Mouse (Mus musculus): ENCODE results near the gene Tmtc2.

Tmtc2 gene

DNA sequence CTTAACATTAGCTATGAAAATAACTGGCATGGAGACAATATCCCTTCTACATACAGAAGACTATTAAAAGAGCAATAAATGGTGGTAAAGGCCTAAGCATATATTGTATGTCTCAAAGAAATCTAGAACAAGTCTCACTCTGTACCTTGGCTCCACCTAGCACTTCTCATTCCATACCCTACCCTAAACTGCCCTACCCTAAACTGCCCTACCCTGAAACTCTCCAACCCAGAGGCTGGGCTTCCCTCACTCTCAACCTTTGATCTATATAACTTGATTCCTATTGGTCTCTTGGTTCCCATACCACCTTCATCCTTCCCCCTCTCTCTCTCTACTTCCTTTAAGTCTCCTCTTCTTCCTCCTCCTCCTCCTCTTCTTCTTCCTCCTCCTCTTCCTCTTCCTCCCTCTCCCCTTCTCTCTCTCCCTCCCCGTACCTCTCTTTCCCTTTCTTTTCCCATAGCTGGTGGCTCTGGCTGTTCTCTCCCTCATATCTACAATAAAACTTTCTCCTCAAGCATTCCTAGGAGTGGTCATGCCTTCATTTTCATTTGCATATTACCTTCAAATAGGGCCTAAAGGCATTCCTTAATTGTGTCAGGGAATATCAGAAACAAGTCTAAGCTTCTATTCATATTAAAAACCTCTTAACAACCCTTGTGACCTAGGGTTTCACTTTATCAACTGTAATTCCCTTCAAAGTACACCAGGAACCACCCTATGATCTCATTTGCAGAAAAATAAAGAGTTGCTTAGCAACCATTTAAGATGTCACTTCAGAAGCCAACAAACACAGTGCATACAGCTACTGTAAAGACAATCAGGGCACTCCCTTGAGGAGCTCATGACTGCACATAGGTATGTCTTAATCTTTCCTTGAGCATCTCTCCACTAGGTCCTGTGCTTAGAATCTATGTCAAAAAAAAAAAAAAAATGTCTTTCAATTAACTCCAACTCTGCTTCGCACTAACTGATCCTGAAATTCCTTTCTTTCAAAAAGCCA, 29.9 kb downstream of the Tmtc2 start:
- DNase-seq (ENCODE audit: low spot score): no peak

- DNase-seq (ENCODE audit: low spot score): no peak
These were observed 32.2 kb downstream of the Tmtc2 start for GRCm38 (mm10) chr10:105542081-105542480.

- DNase-seq (ENCODE audit: low spot score): no peak
These were observed 34.6 kb downstream of the Tmtc2 start for GRCm38 (mm10) chr10:105539697-105540096.

DNA sequence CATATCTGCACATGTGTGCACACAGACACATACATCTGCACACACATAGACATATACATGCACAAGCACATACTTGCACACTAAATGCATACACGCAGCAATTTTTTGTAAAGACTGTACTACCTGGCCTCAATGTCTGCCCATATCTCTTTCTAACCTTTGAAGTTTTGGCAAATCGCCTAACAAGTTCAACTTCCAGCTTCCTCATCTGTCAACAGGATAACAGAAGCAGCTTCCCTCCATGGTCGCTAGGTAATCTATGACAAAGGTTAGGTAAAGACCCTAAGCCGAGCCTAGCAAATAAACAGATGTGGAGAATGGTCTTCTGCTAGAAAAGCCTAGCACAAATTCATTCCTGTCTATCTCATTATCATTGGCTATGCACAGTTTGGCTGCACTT, 37.3 kb downstream of the Tmtc2 start:
- DNase-seq (ENCODE audit: low spot score): no peak

GRCm38 (mm10) chr10:105535848-105536247, 38.4 kb downstream of the Tmtc2 start:
- no peak for DNase-seq (ENCODE audit: low spot score)

GRCm38 (mm10) chr10:105532747-105533146, 41.5 kb downstream of the Tmtc2 start:
- no peak for DNase-seq (ENCODE audit: low spot score)

- no peak for DNase-seq (ENCODE audit: low spot score)
These were observed 42.2 kb downstream of the Tmtc2 start for GRCm38 (mm10) chr10:105532019-105532525.

DNA sequence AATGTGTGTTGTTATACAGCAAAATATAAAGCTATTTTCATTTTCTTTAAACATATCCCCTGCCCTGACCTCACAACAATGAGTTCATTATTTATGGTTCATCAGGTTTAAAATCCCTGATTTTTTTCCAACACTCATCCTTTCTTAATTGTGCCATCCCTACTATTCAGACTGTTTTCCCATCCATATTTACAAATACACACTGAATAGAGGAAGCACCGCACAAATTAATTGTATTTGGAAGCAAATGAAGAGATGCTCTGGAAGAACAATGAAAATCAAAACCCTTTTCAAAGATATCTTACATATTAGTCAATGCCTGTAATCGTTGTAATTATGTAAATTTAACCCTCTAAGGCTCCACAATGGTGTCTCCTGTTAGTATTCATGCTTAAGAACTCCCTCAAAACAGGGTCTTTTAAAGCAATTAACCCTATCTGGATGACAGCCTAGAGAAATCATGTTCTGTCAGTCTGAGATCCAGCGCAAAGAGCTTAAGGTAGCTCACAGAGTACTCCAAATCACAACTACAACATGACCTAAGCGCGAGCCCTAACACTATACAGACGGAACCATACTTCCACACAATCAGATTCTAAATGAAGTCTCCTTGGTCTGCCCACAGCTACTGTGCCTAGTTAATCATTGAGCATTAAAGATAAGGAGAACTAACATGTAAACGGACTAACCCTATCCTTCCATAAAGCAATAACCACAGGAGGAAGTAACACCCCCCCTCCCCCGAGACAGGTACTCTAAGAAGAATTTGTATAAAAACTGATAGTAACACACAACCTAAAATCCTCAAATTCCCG, 43.0 kb downstream of the Tmtc2 start:
- DNase-seq (ENCODE audit: low spot score): no peak

- peak; percentile 33 for DNase-seq (ENCODE audit: low spot score)
These were observed 50.7 kb downstream of the Tmtc2 start for GRCm38 (mm10) chr10:105523405-105524088.

GRCm38 (mm10) chr10:105522431-105522830, 51.8 kb downstream of the Tmtc2 start:
- DNase-seq (ENCODE audit: low spot score): no peak

- no peak for DNase-seq (ENCODE audit: low spot score)
These were observed 55.0 kb downstream of the Tmtc2 start for GRCm38 (mm10) chr10:105519154-105519806.

- DNase-seq (ENCODE audit: low spot score): no peak
These were observed 56.1 kb downstream of the Tmtc2 start for GRCm38 (mm10) chr10:105518144-105518543.

- DNase-seq (ENCODE audit: low spot score): no peak
These were observed 60.4 kb downstream of the Tmtc2 start for GRCm38 (mm10) chr10:105513777-105514322.

DNA sequence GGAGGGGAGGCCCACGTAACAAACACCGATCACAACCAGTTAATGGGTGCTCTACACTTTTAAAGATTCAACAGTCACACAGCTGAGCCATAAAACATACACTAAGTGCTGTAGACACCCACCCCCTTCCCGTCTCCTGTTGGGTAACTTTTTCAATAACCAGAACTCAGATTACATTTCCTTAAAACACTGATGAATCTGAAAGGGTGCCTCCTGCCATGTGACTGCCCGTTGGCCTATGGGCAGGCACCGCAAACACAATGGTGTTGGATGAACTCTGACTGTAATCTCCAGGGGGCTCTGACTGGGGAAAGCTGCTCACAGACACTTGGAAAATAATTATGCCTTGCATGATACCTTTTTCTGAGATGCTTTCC, 64.4 kb downstream of the Tmtc2 start:
- DNase-seq (ENCODE audit: low spot score): no peak

- DNase-seq (ENCODE audit: low spot score): no peak
These were observed 64.9 kb downstream of the Tmtc2 start for GRCm38 (mm10) chr10:105509146-105509895.

DNA sequence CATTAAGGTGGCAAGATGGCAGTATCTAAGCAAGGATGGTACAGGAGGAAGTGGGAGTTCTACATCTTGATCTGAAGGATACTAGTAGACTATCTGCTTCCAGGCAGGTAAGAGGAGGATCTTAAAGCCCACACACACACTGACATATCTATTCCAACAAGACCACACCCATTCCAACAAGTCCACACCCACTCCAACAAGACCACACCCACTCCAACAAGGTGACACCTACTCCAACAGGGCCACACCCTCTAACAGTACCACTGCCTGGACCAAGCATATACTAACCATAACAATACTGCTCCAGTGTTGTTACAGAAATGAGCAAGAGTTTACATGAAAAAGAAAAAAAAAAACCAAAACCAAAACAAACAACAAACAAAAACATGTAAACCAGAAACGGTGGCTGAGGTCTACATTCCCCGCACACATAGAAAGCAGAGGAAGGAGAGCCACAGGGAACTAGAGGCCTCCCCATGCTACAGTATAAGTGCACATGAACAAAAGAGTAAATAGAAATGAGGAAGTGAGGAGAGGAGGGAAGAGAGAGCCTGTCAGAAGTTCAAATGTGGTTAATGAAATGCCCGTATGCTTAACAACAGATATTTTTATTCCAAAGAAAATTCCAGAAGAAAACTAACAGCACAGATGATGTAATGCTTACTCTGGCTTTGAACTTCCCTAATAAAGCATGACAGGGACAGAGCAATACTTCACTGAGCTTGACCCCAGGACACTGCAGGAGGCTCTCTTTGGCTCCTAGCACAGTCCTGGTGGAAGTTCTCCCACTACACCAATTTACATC, 66.1 kb downstream of the Tmtc2 start:
- DNase-seq (ENCODE audit: low spot score): no peak

DNA sequence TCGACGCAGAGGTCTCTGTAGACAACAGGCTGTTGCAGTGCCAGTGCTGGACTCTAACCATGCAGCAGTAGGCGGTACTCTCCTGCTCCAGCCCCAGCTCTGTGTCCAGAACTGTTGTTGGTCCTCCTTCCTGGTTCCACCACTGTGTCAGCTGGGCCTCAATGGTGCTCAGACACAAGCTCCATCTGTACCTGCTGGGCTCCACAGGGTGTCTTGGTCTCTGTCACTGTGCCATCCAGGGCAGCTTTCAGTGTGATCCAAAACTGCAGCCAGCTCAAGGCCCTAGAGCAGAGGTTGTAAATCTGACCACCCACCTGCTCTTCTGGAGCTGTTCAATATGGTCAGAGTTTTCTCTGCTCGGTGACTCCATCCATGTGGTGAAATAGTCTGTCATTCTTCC, 68.2 kb downstream of the Tmtc2 start:
- no peak for DNase-seq (ENCODE audit: low spot score)

- no peak for DNase-seq (ENCODE audit: low spot score)
These were observed 69.8 kb downstream of the Tmtc2 start for GRCm38 (mm10) chr10:105504472-105504871.

DNA sequence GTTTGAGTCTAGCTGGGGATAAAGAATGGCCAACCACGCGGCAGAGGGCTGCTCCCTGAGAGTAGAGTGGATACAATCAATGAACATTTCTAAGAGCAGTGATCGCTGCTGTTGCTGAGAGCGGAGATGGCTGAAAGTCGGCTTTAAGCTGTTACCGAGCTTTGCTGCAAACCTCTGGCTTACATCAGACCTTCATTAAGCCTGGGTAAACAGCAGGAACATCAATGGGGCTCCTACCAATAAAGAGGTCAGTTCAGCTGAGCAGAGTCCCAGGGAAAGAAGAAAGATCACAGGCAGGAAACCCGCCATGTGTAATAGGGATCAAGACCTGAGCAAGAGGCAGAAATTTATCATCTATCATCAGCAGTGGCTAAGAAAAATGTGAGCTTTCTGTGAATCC, 72.5 kb downstream of the Tmtc2 start:
- no peak for DNase-seq (ENCODE audit: low spot score)

DNA sequence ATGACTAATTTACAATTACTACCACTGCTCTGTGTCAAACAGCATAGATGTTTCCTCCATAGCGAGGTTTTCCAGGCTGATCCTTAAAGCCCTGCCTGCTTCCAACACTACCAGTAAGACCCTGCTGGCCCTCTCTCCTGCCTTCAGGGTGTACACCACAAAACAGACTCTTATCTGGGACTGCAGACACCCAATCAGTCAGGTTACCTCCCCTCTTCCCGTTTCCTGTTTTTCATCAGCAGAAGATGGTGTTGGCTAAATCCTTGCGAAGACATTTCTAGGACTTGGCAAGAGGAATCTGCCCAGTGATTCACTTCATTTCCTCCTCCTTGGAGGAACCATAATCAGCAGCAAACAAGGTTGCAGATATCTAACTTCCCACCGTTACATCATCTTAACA, 73.8 kb downstream of the Tmtc2 start:
- no peak for DNase-seq (ENCODE audit: low spot score)
